Mouse (Mus musculus) ovary, adult 2 months (tissue): ENCODE results near the gene Cyld. TPM values are rescaled to one million over a fixed set of nuclear protein-coding genes. Genes with fewer than 3 reads are reported as not detected.

ENCODE experiments used
- polyA plus RNA-seq: library from polyadenylated mRNA; depleted of rRNA; stranded (reverse); fragments of >200 nt; gene quantifications from 2 replicates; pipeline ENCODE4 v1.2.3, GENCODE M21; 2012; rRNA removed

The Cyld gene
- 3.9 and 4.8 TPM in 2 replicates for polyA plus RNA-seq

DNA sequence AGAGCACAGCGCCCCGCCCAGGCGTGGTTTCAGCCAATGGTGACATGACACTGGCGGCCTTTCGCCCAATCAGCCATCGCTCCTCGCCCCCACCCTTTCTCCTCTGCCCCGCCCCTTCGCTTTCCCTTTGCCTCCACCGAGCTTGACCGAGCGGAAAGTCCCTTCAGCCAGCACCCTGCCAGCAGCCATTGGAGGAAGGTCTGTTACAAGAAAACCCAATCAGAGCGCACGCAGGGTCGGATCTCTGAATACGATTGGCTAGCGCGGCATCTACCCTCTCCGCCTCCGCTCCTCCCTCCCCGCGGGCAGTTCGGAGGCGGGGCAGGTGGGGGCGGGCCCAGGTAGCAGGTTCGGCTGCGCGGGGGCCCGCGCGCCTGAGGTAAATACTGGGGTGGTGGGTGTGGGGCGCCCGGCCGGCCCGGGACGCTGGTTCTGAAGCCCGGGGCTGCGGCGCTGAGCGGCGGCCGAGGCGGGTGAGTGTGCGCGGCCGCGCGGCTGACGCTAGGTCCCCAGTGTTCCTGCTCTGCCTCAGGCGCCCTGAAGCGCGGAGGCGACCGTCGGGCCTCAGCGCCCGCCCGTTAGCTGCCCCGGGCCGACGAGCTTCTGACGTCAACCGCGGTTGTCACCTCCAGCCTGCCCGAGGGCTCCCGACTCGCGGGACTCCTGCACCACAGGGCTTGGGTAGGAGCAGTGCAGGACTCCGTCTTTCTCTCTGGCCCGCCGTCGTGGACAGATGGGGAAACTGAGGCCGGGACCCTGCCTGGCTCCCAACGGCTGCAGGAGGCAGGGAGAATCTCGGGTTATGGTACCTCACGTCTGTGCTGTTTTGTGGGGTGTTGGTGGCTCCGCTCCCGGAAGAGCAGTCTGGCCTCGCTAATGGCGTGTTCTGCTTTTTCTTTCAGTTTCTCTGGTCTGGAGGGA is at the start of gene Cyld:
Gene Cyld, plus strand, starts transcription at position 308 of the 921 bp plus-strand sequence.

Other genes starting within 250 kb of the Cyld start
- 54.2 and 73.2 TPM in 2 replicates for gene Nkd1, start 175.7 kb upstream of the Cyld start, polyA plus RNA-seq
- 7.9 and 12.3 TPM in 2 replicates for gene Snx20, start 60.9 kb upstream of the Cyld start, polyA plus RNA-seq
- 1.7 TPM in 2 replicates for gene Nod2, start 49.7 kb upstream of the Cyld start, polyA plus RNA-seq